Mouse (Mus musculus) layer of hippocampus, adult 11-12 months (tissue): ENCODE measurements around the gene Gm49384.

ENCODE experiments used
- DNase-seq: peaks from one replicate; pipeline ENCODE4 v3.0.0; 2022; ENCODE audit warnings: low spot score

Gm49384 gene

DNA sequence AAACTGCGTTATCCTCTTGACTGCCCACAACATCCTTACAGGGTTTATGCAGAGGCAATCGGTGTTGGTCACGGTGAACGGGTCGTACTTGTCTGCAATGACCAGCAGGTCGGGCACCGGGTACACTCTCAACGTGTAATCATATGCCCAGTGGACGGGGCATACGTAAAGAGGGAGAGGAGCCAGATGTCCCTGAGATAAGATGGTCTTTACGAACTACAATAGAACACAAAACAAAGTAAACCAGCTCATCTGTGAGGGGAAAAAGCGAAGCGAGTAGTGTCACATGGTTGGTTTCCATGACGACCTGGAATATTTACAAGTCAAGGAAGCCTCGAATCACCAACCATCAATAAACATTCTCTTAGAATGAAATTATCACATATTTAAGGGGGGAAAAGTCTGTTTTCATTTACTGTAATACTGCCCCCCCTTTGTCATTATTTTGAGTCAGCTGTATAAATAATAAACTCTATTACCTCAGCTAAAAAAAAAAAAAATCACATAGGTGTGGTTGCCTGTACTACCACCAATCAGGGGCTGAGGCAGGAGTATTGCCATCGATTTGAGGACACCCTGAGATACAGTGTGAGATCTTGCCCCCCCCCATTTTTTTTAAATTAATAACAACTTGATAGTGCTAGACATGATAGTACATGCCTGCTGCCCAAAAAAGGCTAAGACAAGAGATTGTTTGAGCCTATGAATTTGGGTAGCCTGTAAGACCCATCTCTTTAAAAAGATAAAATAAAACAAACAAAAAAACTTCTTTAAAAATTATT is at the start of gene Gm49384:
TSS of gene Gm49384 (minus strand) at position 216 of the 782 bp plus-strand sequence.
- DNase-seq, result no peak

- no peak for DNase-seq
Measured at GRCm38 (mm10) chr12:69253806-69254205, 49.7 kb upstream of the Gm49384 start.

GRCm38 (mm10) chr12:69250756-69251155 is 46.7 kb upstream of the Gm49384 start:
- DNase-seq, result no peak

- DNase-seq, result no peak
Measured at GRCm38 (mm10) chr12:69249766-69250165, 45.7 kb upstream of the Gm49384 start.

GRCm38 (mm10) chr12:69241771-69242431 is 37.8 kb upstream of the Gm49384 start:
- DNase-seq, result peak; percentile 65

DNA sequence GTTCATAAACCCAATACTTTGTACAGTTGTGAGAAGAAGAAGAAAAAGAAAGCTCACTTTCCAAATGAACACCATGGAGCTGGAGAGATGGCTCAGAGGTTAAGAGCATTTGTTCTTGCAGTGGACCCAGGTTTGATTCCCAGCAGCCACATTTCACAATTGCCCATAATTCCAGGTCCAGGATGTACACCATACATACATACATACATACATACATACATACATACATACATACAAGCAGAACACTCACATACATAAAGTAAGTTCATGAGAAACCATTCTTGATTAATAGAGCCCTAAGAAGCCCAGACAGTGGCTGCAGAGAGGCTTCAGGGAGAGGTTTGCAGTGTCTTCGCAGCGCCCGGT is 37.3 kb upstream of the Gm49384 start:
- no peak for DNase-seq

DNA sequence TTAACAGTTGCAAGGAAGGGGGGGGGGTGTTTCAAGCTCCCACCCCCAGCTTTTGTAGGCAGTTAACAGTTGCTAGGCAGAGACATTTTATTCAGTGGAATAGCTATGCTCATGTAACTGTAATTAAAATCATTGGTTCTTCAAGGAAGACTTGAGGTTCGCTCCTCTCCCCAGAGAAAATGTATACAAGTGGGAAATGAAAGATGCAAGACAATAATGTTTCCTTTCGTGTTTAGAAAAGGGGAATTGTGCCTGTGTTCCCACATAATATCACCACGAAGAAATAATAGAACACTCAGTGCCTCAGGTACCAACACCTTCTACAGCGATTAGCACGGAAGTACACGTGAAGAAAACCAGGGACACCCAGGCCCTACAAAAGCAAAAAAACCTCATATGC is 36.8 kb upstream of the Gm49384 start, which contains the start of gene Klhdc1:
TSS of gene Klhdc1 (plus strand) at position 301 of the 400 bp plus-strand sequence.
- no peak for DNase-seq

- DNase-seq, result no peak
Measured at GRCm38 (mm10) chr12:69238284-69238683, 34.2 kb upstream of the Gm49384 start.

GRCm38 (mm10) chr12:69235782-69236181 is 31.7 kb upstream of the Gm49384 start:
- DNase-seq, result no peak

DNA sequence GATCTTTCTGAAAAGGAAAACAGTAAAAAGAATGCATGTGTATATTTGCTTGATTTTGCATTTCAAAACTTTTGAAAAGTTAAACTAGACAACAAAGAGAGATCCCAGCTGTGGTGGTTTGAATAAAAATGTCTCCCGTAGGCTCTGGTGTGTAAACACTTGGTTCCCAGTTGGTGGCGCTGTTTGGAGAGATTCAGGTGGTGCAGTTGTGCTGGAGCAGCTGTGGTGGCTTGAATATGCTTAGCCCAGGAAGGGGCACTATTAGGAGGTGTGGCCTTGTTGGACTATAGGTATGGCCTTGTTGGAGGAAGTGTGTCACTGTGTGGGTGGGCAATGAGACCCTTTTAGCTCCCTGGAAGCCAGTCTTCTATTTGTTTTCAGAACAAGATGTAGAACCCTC is 25.2 kb upstream of the Gm49384 start:
- DNase-seq, result no peak

DNA sequence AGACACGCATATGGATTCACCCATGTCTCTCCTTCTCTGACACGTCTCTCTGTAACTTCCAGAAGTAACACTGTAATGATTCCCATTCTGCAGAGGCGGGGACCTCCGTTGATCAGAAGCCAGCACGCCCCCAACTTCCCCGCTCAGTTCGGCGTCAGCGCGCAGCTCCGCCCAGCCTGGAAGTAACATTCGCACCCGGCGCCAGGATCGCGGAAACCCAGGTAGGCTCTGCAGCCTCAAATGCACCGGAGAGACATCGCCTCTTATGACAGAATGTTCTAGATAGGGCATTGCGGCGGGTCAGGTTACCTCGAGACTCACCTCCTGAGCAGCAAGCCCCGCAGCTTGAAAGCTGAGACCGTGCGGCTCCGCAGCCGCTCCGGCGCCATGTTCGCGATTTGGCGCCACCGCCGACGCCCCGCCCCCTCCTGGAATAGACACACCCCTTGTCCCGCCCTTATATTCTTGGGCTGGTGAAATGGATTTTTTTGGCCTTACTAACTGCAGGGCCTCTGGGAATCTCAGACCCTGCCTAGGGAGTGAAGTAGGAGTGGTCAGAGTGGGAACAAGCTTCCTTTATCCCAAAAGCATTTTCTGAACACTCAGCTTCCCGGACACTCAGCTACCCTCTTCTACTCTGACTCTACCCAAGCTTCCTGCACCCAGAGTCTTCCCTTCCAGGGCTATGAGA is 23.9 kb upstream of the Gm49384 start, which contains the start of gene Pole2:
TSS of gene Pole2 (minus strand) at position 420 of the 691 bp plus-strand sequence.
- peak; percentile 77 for DNase-seq

DNA sequence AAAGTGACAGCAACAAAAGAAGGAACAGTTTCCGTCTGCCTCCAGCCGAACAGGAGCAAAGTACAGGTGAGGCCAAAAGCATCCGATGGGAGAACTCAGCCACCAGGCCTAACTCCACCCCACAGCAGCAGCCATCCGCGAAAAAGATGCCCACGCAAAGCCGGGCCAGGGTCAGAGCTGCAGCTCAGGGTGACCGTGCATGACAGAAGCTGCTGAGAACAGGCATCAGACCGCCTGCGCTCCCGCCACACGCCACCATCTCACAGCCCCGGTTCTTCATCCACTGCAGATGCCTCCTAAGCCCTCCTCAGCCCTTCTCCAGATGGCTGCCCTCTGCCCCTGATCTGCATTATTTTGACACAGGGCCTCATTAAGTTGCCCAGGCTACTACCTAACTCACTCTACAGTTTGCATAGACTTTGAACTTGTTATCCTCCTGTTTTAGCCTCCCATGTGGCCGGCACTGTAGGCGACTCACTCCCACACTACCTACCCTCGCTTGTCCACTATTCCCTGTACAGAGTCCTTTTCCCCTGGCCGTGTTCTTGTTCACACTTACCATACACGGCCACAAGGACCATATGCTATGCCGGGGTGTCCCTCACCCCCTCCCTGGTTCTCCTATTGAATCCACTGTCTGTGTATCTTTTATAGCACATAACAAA is 16.7 kb upstream of the Gm49384 start:
- DNase-seq, result no peak

- no peak for DNase-seq
Measured at GRCm38 (mm10) chr12:69216587-69216986, 12.5 kb upstream of the Gm49384 start.

GRCm38 (mm10) chr12:69215000-69215785 is 11.1 kb upstream of the Gm49384 start:
- DNase-seq, result peak; percentile 76

- DNase-seq, result no peak
Measured at GRCm38 (mm10) chr12:69214393-69214792, 10.3 kb upstream of the Gm49384 start.

- no peak for DNase-seq
Measured at GRCm38 (mm10) chr12:69213186-69213777, 9.2 kb upstream of the Gm49384 start.

GRCm38 (mm10) chr12:69211057-69211456 is 7.0 kb upstream of the Gm49384 start:
- DNase-seq, result no peak

DNA sequence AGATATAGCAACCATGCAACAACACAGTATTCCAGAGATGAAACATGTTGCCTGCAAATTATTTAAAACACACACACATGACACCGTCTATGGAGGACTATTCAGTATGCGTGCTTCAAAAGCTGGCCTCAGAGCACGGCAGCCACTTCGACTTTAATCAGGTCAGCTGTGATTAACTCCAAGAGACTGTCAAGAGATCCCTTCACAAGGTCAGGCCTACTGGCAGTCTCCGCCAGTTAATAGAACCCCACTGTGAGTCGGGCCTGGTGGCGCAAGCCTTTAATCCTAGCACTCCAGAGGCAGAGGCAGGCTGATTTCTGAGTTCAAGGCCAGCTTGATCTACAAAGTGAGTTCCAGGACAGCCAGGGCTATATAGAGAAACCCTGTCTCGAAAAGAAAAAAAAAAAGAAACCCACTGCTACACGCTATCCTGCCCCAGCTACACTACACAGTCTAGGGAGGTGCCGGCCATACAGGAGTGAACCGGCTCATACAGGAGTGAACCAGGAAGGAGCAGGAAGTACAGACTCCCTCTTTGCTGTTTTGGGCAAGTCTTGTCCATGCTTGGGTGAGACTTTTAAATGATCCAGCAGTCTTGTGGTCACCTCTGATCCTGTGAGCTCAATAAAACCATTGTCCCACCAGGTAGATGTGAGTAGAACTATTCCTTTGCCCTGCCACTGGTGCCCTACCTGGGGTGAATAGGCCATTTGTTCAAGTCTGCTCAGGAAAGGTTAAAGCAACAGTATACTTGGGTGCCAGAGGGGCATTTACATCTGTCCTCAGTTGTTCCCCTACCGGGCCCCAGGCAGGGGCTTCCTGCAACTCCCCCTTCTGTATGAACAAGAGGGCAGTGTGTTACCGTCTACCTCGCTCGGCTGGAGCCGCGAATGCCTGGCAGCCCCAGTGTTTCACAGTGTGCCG is 6.3 kb upstream of the Gm49384 start:
- no peak for DNase-seq

GRCm38 (mm10) chr12:69208520-69208919 is 4.5 kb upstream of the Gm49384 start:
- DNase-seq, result no peak

GRCm38 (mm10) chr12:69207926-69208325 is 3.9 kb upstream of the Gm49384 start:
- DNase-seq, result no peak
